Mouse (Mus musculus): ENCODE data around the gene Eef2k.

Gene Eef2k

DNA sequence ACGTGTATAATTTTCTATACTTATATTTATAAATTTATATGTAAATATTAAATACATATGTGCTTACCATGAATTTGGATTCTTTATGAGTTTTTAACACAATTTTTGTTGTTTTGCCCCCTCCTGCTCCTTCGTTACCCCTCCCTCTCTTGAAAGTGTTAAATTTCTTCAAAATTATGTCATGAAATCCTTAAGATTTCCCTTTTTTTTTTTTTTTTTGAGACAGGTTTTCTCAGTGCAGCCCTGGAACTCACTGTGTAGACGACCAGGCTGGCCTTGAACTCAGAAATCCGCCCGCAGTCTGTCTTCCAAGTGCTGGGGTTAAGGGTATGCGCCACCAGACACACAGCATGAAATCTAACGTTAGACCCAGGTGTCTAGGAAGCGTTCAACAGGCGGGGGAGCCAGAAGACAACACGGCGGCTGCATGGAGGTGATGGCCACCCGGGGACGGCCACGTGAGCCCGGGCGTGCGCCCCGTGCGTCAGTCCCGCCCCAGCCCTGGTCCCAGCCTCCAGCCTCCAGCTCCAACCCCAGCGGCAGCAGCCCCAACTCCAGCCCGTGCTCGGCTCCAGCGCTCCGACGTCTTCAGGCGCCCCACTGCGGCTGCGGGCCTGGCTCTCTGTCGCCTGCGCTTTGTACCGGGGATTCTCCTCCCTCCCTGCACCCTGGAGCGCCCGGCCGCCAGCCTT, at the start of gene Eef2k:
Eef2k (plus strand) TSS at position 487 of the 692 bp plus-strand sequence.
- DNase-seq (ENCODE audit: low spot score in 2 of 2) = peak; percentile 88

DNA sequence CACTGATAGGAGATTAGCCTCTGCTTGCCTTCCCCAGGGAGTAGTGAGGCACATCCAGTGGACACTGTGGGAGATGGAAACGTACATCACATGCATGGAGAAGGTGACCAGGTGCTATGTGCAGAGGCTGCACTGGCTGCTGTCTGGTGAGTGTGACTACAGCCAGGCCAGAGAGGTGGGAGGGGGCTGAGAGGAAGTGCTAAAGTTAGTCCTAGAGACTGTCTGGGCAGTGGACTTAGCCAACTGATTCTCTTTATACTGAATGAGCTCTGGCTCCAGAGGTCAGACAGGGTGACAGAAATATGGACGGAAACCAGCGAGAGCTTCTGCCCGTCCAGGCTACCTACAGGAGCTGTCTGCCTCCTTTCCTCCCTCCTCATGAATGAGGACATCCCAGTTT, 47.1 kb upstream of the Eef2k start:
- no peak for DNase-seq (ENCODE audit: low spot score in 2 of 2)

DNA sequence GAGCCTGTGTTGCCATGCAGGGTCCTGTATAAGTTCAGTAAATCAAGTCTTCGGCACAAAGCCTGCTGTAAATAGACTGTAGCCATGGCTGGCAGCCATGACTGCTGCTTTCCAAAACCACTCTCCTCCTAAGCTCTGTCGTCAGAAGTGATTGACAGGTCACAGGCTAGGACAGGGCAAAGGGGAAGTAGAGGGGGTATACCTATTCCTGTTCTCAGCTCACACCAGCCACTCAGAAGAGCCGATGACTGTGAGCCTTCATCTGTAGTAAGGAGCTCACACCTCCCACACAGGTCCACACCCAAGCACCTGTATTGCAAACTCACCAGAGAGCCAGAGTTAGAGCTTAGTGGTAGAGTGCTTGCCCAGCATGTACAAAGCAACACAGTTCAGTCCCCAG, 46.3 kb upstream of the Eef2k start:
- DNase-seq (ENCODE audit: low spot score in 2 of 2) = no peak

GRCm38 (mm10) chr7:120803268-120803667, 39.4 kb upstream of the Eef2k start:
- peak in 1 of 2 experiments; percentile 13 for DNase-seq (ENCODE audit: low spot score in 2 of 2)

DNA sequence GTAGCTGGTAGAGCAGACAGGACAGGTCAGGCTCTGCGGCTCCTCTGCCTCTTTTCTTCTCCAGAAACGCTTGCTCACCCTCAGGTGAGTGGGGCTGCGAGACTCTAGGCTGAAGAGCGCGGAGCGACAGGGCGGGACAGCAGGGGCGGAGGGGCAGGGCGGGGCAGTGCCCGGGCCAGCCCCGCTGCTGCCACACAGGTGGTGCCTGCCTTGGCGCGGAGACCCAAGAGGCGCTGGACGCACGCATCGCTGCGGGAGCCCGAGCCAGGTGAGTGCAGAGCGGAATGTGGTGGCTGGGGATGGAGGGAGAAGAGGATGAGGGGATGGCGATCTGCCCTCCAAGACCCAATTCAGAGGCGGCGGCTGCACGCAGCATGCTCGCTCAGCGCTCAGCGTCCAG, 32.9 kb upstream of the Eef2k start:
- no peak for DNase-seq (ENCODE audit: low spot score in 2 of 2)

DNA sequence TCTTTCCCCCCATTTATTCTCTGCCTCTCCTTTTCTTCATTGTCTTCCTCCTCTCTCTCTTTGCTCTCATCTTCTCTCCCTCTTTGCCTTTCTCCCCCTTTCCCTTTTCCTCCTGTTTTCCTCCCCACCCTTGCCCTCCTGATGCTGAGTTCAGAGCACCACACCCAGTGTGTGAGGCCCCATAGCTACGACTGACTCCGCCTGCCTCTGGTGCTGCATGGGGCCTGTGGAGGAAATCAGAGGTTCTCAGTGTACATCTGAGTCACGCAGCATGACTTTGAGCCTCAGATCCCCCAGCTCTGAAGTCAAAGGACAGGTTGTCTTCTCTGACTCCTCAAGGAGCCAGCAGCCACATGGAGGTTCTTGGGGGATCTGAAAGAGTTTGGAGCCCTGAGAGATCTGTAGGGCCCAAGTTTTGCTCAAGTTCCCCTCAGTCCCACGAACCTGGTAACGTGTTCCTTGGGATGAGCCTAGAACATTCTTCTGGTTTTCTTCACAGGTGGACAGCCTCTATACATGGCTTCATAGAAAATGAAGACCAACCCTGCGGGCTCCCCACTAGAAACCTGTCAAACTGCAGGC, 30.7 kb upstream of the Eef2k start, which contains the start of gene Gm5737:
Gm5737 (plus strand) TSS at position 532 of the 582 bp plus-strand sequence.
- DNase-seq (ENCODE audit: low spot score in 2 of 2) = no peak

GRCm38 (mm10) chr7:120817552-120817951, 25.1 kb upstream of the Eef2k start:
- no peak for DNase-seq (ENCODE audit: low spot score in 2 of 2)

GRCm38 (mm10) chr7:120819386-120819785, 23.2 kb upstream of the Eef2k start:
- DNase-seq (ENCODE audit: low spot score in 2 of 2) = no peak

- DNase-seq (ENCODE audit: low spot score in 2 of 2) = peak; percentile 64 to 68
These were observed 19.4 kb upstream of the Eef2k start for GRCm38 (mm10) chr7:120823248-120823647.

DNA sequence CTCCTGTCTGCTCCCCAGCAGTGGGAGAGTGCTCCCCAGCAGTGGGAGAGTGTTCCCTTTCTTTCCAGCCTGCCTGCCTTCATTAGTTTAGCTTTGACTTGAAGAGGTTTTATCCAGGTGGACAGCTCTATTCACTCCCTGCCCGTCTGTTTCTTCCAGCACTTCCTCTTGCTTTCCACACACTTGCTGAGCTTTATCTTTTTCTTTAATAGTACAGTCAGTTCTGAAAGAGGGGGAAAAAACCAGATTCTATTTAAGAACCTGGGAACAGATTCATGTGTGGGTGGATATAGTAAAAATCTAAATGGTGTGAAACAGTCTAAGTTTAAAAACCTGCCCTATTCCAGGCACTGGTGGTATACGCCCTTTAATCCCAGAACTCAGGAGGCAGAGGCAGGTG, 17.5 kb upstream of the Eef2k start:
- DNase-seq (ENCODE audit: low spot score in 2 of 2) = peak in 1 of 2 experiments; percentile 52

- DNase-seq (ENCODE audit: low spot score in 2 of 2) = no peak
These were observed 16.2 kb upstream of the Eef2k start for GRCm38 (mm10) chr7:120826408-120826807.

GRCm38 (mm10) chr7:120830431-120831381, 11.9 kb upstream of the Eef2k start:
- peak; percentile 54 to 63 for DNase-seq (ENCODE audit: low spot score in 2 of 2)

- DNase-seq (ENCODE audit: low spot score in 2 of 2) = no peak
These were observed 8.2 kb upstream of the Eef2k start for GRCm38 (mm10) chr7:120834426-120834825.

GRCm38 (mm10) chr7:120834863-120835372, 7.7 kb upstream of the Eef2k start:
- peak; percentile 57 to 74 for DNase-seq (ENCODE audit: low spot score in 2 of 2)

DNA sequence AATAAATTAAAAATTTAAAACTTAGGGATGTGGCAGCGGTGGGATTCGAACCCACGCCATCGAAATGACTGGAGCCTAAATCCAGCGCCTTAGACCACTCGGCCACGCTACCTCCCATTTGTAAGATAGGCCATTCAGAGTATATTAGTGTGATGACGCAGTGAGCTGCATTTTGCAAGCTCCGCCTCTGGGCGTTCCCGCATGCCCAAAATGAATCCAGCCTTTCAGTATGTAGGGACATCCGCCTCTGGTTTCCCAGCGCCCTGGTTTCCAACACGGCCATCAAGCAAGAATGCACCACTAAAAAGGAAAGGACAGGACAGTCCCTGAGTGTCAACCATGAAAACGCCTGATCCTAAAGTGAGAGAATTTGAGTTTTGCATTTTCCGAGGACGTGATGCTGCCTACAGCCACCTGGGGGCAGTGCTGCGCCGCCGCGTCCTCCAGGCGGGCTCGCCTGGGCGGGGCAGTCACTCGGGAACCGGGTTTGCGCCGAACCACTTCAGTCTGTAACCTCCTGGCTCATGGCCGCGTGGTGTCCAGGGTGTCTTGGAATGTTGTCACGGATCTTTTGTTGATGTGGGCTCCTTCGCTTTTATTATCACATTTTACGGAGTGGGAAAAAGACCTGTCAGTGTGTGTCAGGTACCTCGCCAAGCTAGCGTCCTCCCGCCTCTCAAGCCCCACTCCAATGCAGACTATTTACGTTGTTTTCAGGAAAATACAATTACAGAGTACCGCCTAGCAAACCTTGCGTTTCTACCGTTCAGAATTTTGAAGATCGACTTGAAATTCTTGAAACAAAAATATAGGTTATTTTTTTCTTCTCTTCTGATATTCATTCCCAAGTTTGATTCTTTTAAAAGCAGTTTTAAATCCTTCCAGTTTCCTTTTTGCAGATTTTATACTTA, 6.9 kb upstream of the Eef2k start:
- peak; percentile 99 to 100 for DNase-seq (ENCODE audit: low spot score in 2 of 2)

DNA sequence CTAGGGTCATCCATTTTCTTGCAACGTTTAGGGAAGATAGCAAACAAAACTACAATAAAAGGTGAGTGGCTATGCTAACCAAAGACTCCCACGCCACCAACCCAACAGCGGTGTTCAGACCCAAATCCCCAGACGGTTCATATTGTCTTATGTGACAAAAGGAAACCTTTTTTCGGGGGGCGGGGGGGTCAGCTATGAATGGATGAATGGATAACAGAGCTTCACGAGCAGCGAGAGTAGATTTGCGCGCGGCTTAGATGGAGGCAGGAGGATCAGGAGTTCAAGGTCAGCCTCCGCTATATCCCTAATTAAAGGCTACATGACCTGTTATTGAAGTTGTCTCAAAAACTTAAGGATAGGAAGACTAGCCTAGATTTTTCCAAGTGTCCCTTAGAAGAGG, 6.3 kb upstream of the Eef2k start:
- no peak for DNase-seq (ENCODE audit: low spot score in 2 of 2)

DNA sequence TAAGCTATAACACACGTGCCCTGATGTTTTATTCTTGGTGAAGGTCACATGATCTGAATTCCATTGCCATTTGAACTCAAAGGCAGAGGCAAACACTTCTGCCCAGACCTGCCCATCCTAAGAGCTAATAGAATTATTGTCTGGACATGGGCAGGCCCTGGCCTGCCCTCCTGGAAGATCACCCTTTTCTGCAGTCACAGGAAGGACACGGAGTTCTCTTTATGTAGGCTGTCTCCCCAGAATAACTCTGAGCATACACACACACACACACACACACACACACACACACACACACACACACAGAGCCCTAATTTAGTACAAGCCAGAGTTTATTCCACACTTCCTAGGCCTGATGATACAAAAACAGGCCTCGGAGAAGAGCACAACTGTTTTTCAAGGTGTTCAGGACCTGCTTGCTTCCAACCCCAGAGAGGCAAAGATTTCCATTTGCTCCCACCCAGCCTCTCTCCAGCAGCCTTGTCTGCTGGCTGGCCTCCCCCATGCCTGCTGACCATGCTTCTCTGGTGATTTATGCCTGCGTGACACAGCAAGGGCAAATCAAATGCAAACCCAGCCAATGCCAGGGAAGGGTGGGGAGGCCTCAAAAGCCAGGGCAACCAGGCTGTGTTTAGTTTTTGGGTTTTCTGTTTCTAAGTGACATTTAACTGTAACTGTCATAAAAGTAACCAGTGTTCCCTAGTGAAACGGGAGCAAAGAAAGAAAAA, 4.0 kb upstream of the Eef2k start:
- DNase-seq (ENCODE audit: low spot score in 2 of 2) = no peak

- no peak for DNase-seq (ENCODE audit: low spot score in 2 of 2)
These were observed 2.8 kb upstream of the Eef2k start for GRCm38 (mm10) chr7:120839786-120840185.

GRCm38 (mm10) chr7:120843037-120843621, 498 bp downstream of the Eef2k start:
- DNase-seq (ENCODE audit: low spot score in 2 of 2) = peak; percentile 86 to 91

DNA sequence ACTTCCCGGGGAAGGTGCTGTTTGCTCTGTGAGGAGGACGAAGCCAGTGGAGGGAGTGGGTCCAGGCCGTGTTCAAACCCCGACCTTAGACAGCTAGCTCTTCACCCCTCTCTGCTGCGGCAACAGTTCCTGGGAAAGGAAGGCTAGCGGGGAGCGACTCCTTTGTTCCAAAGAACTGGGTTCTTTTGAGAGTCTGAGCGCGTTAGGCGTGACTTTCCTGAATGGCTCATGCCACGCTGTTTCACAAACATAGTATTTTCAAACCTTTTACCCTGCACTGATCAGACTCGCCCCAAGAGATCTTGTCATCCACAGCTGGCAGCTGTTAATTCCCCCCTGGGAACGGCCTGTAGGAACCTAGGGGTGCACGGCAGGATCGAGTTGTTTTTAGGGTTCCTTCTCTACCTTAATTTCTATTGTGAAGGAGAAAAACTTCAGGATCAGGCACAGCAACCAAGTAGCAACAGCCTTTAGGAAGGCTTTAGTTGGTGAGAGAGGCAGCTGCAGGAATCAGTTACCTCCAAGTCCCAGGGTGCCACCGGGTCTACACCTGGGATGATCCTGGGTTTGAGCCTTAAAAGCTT, 1.3 kb downstream of the Eef2k start:
- peak in 1 of 2 experiments; percentile 26 for DNase-seq (ENCODE audit: low spot score in 2 of 2)
